ENCODE assay signal across 14 mouse cellular contexts in the genomic region with DNA sequence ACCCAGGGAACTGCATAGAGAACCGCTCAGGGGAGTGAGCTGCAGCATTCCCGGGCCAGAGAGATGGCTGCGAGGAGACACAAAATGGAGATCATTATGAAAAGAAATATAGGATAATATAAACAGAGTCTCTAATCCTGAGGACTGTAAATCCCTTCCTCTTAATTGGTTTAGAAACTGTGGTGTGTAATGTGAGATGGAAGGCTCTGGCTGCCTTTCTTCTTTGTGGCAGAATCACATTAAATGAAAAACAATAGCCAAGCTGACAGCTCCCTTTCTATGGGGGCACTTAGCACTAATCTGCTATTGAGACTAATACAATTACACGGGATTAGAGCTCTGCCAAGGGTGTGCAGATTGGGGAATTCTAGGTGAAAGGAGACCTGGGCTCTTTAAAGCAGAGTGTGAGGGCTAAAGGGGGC.
A peak's percentile ranks its signal among the peaks of the same experiment; 100 is the strongest.
DNase-seq lines count a peak whose midpoint lies in the region; ATAC-seq and TF ChIP-seq lines count a peak whose summit lies in the region.
"Had no signal": no experiment of that assay in that cellular context is flagged by ENCODE, and none has a peak within 500 bp of the region (broad histone marks: within the 10 kb centered on the region; RNA-seq: fewer than 3 reads in every experiment).

No protein-coding gene starts in this region.

- no peak overlapping the region for H3K4me2 ChIP-seq in kidney, embryonic 14.5 days (replicated peaks; ENCODE audit: low read depth, low read length)
- H3K4me2 ChIP-seq in forebrain, embryonic 13.5 days, result peak overlapping the region; percentile 33
- no peak overlapping the region for H3K4me2 ChIP-seq in hindbrain, postnatal 0 days (ENCODE audit: low read depth, low read length)
- H3K4me2 ChIP-seq: kidney, embryonic 15.5 days had no signal

- no peaks in the 10 kb centered on the region for H3K9me3 ChIP-seq in kidney, embryonic 14.5 days (ENCODE audit: control insufficient read depth, low read length)
- no peaks in the 10 kb centered on the region for H3K9me3 ChIP-seq in forebrain, embryonic 13.5 days (replicated peaks)
- no peaks in the 10 kb centered on the region for H3K9me3 ChIP-seq in hindbrain, postnatal 0 days (ENCODE audit: low read length)
- H3K9me3 ChIP-seq: kidney, embryonic 15.5 days had no signal

- TF ChIP-seq CTCF in hindbrain, postnatal 0 days (IDR thresholded peaks at IDR 0.05; ENCODE audit: low read depth), result no peak

- no peak overlapping the region for H3K9ac ChIP-seq in kidney, embryonic 14.5 days (ENCODE audit: low read depth, low read length)
- H3K9ac ChIP-seq in forebrain, embryonic 13.5 days, result no peak overlapping the region
- no peak overlapping the region for H3K9ac ChIP-seq in hindbrain, postnatal 0 days (replicated peaks; ENCODE audit: low read length)
- H3K9ac ChIP-seq: kidney, embryonic 15.5 days had no signal

- no peaks in the 10 kb centered on the region for H3K36me3 ChIP-seq in kidney, embryonic 14.5 days (ENCODE audit: control insufficient read depth, insufficient read depth, low read length)
- H3K36me3 ChIP-seq in forebrain, embryonic 13.5 days (ENCODE audit: poor library complexity, severe bottlenecking), result no peaks in the 10 kb centered on the region
- no peaks in the 10 kb centered on the region for H3K36me3 ChIP-seq in hindbrain, postnatal 0 days (ENCODE audit: insufficient read depth, low read length)
- H3K36me3 ChIP-seq: kidney, embryonic 15.5 days had no signal

- ATAC-seq in kidney, embryonic 14.5 days (ENCODE audit: low FRiP score, low TSS enrichment), result peak; percentile 55
- peak; percentile 94 for ATAC-seq in forebrain, embryonic 13.5 days
- ATAC-seq in hindbrain, postnatal 0 days, result no peak
- no peak for ATAC-seq in megakaryocyte, adult 5-6 weeks (ENCODE audit: poor library complexity, severe bottlenecking)
- ATAC-seq: lung, postnatal 0 days had no signal

- 14% methylated on average over 4 of the region's 4 CpGs for WGBS in kidney, embryonic 14.5 days
- 1% methylated on average over 4 of the region's 4 CpGs for WGBS in forebrain, embryonic 13.5 days
- 19% methylated on average over 4 of the region's 4 CpGs for WGBS in hindbrain, postnatal 0 days

- DNase-seq in kidney, adult 9 months, result no peak
- peak; percentile 16 for DNase-seq in hindbrain, postnatal 0 days (ENCODE audit: low spot score)
- DNase-seq in retina, embryonic 14.5 days (ENCODE audit: low spot score), result peak; percentile 66
- no peak for DNase-seq in layer of hippocampus, adult 8-10 months (ENCODE audit: low spot score in 2 of 2)
- DNase-seq in frontal cortex, postnatal 25 days (ENCODE audit: low spot score in 2 of 2), result no peak
- DNase-seq: cerebellum, adult 9-10 months; heart, adult 18-20 months; liver; thymus, adult 2 months had no signal

- no peaks in the 10 kb centered on the region for H3K4me1 ChIP-seq in kidney, embryonic 14.5 days (ENCODE audit: control insufficient read depth, insufficient read depth, low read length)
- peaks cover 25% of the 10 kb centered on the region for H3K4me1 ChIP-seq in forebrain, embryonic 13.5 days
- no peaks in the 10 kb centered on the region for H3K4me1 ChIP-seq in hindbrain, postnatal 0 days (ENCODE audit: insufficient read depth, low read length)

- H3K4me3 ChIP-seq in kidney, embryonic 14.5 days (ENCODE audit: low read length), result no peak overlapping the region
- no peak overlapping the region for H3K4me3 ChIP-seq in forebrain, embryonic 13.5 days
- H3K4me3 ChIP-seq in hindbrain, postnatal 0 days (ENCODE audit: low read length), result no peak overlapping the region
- H3K4me3 ChIP-seq: kidney, embryonic 15.5 days had no signal

- H3K27ac ChIP-seq in kidney, embryonic 14.5 days (ENCODE audit: low read depth, low read length), result no peak overlapping the region
- peak overlapping the region; percentile 70 for H3K27ac ChIP-seq in forebrain, embryonic 13.5 days
- no peak overlapping the region for H3K27ac ChIP-seq in hindbrain, postnatal 0 days
- H3K27ac ChIP-seq: kidney, embryonic 15.5 days had no signal

- H3K27me3 ChIP-seq in kidney, embryonic 14.5 days (ENCODE audit: control insufficient read depth, insufficient read depth, low read length), result no peaks in the 10 kb centered on the region
- peaks cover 24% of the 10 kb centered on the region for H3K27me3 ChIP-seq in forebrain, embryonic 13.5 days
- H3K27me3 ChIP-seq in hindbrain, postnatal 0 days (ENCODE audit: insufficient read depth, low read length), result no peaks in the 10 kb centered on the region
- H3K27me3 ChIP-seq: kidney, embryonic 15.5 days had no signal

Comparison
In these comparisons a context has a peak if more than half of its experiments do, and no peak if none do; other contexts are left out.
1. ATAC-seq: peak in kidney, embryonic 14.5 days (single experiment) and forebrain, embryonic 13.5 days (single experiment); none in hindbrain, postnatal 0 days (single experiment) and megakaryocyte, adult 5-6 weeks (single experiment).
2. DNase-seq: peak in hindbrain, postnatal 0 days (single experiment) and retina, embryonic 14.5 days (single experiment); none in kidney, adult 9 months (single experiment), layer of hippocampus, adult 8-10 months (0 of 2) and frontal cortex, postnatal 25 days (0 of 2).